Mouse (Mus musculus): ENCODE results near the gene Gm14139.
"Not testable (repeated sequence)": the region's sequence is repeated elsewhere in the genome, so short reads cannot be mapped to it uniquely, and the experiment has no call there.

Gm14139 gene

GRCm38 (mm10) chr2:150181570-150181999 is at the start of gene Gm14139:
TSS of gene Gm14139 (plus strand) at chr2:150181755.
- not testable (repeated sequence) for DNase-seq

- not testable (repeated sequence) for DNase-seq
Observed at GRCm38 (mm10) chr2:150132002-150132401, 49.6 kb upstream of the Gm14139 start.

GRCm38 (mm10) chr2:150132773-150133172 is 48.8 kb upstream of the Gm14139 start:
- no peak for DNase-seq

- DNase-seq: peak; percentile 86 to 93
Observed at GRCm38 (mm10) chr2:150136435-150136897, 45.1 kb upstream of the Gm14139 start, which contains the start of gene Zfp120. TSS of gene Zfp120 (minus strand) at chr2:150136708.

GRCm38 (mm10) chr2:150166703-150167102 is 14.9 kb upstream of the Gm14139 start:
- no peak for DNase-seq

GRCm38 (mm10) chr2:150173833-150174232 is 7.7 kb upstream of the Gm14139 start:
- no peak for DNase-seq

GRCm38 (mm10) chr2:150179579-150179978 is 2.0 kb upstream of the Gm14139 start, which contains the start of gene Gm10770:
TSS of gene Gm10770 (minus strand) at chr2:150179679.
- not testable (repeated sequence) for DNase-seq

- DNase-seq: not testable (repeated sequence)
Observed at GRCm38 (mm10) chr2:150181046-150181445, 509 bp upstream of the Gm14139 start.

GRCm38 (mm10) chr2:150217600-150218362 is 36.2 kb downstream of the Gm14139 start, which contains the start of gene Zfp937:
TSS of gene Zfp937 (plus strand) at chr2:150218073.
- peak; percentile 86 to 91 for DNase-seq

- not testable (repeated sequence) for DNase-seq
Observed at GRCm38 (mm10) chr2:150218363-150218725, 36.8 kb downstream of the Gm14139 start.

GRCm38 (mm10) chr2:150223263-150223662 is 41.7 kb downstream of the Gm14139 start:
- DNase-seq: not testable (repeated sequence)

Data from kidney, postnatal 25 days (tissue).